Mouse (Mus musculus): ENCODE results near the gene Abcc4. TPM values are rescaled to one million over a fixed set of nuclear protein-coding genes. Genes with fewer than 3 reads are reported as not detected.
A peak's percentile ranks its signal among the peaks of the same experiment; 100 is the strongest.

The Abcc4 gene
- polyA plus RNA-seq, 1 experiment: 7.7 TPM

GRCm38 (mm10) chr14:118568116-118568673 is 137.8 kb downstream of the Abcc4 start:
- no peak overlapping the region for H3K27ac ChIP-seq (ENCODE audit: control insufficient read depth, insufficient read depth, low read depth, low read length, poor library complexity)
- H3K4me3 ChIP-seq (replicated peaks; ENCODE audit: control insufficient read depth, low read depth, low read length): no peak overlapping the region
- TF ChIP-seq CTCF (IDR thresholded peaks at IDR 0.05; ENCODE audit: control insufficient read depth, insufficient read depth, low read length): no peak
- no peak for TF ChIP-seq POLR2A (IDR thresholded peaks at IDR 0.05; ENCODE audit: borderline replicate concordance, control insufficient read depth, low read depth, low read length)
- no peaks in the 10 kb centered on the region for H3K4me1 ChIP-seq (ENCODE audit: control insufficient read depth, insufficient read depth, low read length)
- 82% methylated on average over 17 of the region's 17 CpGs for WGBS

DNA sequence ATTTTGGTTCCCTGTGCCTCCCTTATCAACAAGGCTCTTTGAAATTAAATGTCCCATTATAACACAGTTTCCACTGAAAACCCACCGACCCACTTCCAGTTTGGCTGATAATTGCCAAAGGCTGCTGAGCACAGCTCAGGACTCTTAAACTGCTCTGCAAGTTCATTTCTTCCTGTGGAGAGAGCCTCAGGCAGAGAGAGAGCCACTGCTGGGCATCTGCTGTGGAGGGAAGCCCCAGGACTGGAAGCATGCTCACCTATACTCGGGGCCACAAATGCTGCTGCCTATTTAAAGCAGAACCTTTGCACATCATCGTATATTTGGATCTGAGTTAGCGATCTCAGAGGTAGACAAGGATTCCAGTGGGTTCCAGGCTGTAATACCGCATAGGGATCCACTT is 139.2 kb downstream of the Abcc4 start:
- WGBS: 91% methylated on average over 5 of the region's 5 CpGs
- Histone ChIP-seq H3K4me1 (ENCODE audit: control insufficient read depth, insufficient read depth, low read length) (no peaks in the 10 kb centered on the region), H3K27ac (ENCODE audit: control insufficient read depth, insufficient read depth, low read depth, low read length, poor library complexity) (no peak overlapping the region), H3K4me3 (replicated peaks; ENCODE audit: control insufficient read depth, low read depth, low read length) (no peak overlapping the region)
- no peak for TF ChIP-seq POLR2A (IDR thresholded peaks at IDR 0.05; ENCODE audit: borderline replicate concordance, control insufficient read depth, low read depth, low read length)
- TF ChIP-seq CTCF (IDR thresholded peaks at IDR 0.05; ENCODE audit: control insufficient read depth, insufficient read depth, low read length): no peak

DNA sequence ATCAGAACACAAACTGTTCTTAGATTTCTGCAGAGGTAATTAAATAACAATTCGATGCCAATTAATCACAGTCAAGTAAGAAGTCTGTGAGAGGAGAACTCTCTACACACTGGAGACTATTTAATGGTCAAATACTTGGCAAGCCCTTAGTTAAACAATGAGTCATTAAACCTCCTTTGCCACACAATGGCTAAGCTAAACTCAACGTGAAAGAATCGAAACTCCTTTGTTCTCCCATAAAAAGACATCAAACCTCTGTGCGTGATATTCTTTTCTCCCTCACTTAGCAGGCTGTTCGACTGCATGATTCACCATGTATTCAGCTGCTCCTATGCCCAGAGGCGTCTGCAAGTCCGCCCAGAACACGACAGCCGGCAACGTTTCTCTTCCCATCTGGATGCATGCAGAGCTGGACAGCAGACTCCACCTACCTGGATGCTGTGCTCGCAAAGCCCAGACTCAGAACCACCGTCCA is 139.8 kb downstream of the Abcc4 start:
- no peak for TF ChIP-seq POLR2A (IDR thresholded peaks at IDR 0.05; ENCODE audit: borderline replicate concordance, control insufficient read depth, low read depth, low read length)
- no peak for TF ChIP-seq CTCF (IDR thresholded peaks at IDR 0.05; ENCODE audit: control insufficient read depth, insufficient read depth, low read length)
- no peak overlapping the region for H3K4me3 ChIP-seq (replicated peaks; ENCODE audit: control insufficient read depth, low read depth, low read length)
- no peak overlapping the region for H3K27ac ChIP-seq (ENCODE audit: control insufficient read depth, insufficient read depth, low read depth, low read length, poor library complexity)
- WGBS: 83% methylated on average over 12 of the region's 12 CpGs
- no peaks in the 10 kb centered on the region for H3K4me1 ChIP-seq (ENCODE audit: control insufficient read depth, insufficient read depth, low read length)

GRCm38 (mm10) chr14:118565696-118566095 is 140.3 kb downstream of the Abcc4 start:
- TF ChIP-seq CTCF (IDR thresholded peaks at IDR 0.05; ENCODE audit: control insufficient read depth, insufficient read depth, low read length): no peak
- TF ChIP-seq POLR2A (IDR thresholded peaks at IDR 0.05; ENCODE audit: borderline replicate concordance, control insufficient read depth, low read depth, low read length): no peak
- no peak overlapping the region for H3K4me3 ChIP-seq (replicated peaks; ENCODE audit: control insufficient read depth, low read depth, low read length)
- WGBS: 91% methylated on average over 5 of the region's 5 CpGs
- H3K4me1 ChIP-seq (ENCODE audit: control insufficient read depth, insufficient read depth, low read length): no peaks in the 10 kb centered on the region
- H3K27ac ChIP-seq (ENCODE audit: control insufficient read depth, insufficient read depth, low read depth, low read length, poor library complexity): no peak overlapping the region

DNA sequence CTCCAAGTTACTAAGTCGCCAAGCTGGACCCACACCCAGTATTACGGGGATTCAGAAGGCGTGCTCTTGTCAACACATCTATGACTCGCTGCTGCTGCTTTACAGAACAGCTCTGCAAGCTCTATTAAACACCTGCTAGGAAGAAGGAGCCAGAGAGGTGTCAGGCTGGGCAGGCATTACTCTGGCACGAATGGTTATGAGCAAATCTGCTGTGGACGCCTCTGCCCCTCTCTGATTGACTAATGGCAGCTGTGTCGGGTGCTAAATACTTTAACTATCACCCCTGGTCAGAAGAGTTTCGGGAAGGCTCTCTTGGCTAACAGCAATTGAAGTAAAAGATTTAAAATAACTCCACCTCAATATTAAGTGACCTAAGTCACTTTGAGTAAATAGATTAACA is 142.4 kb downstream of the Abcc4 start:
- H3K4me1 ChIP-seq (ENCODE audit: control insufficient read depth, insufficient read depth, low read length): no peaks in the 10 kb centered on the region
- no peak overlapping the region for H3K27ac ChIP-seq (ENCODE audit: control insufficient read depth, insufficient read depth, low read depth, low read length, poor library complexity)
- TF ChIP-seq CTCF (IDR thresholded peaks at IDR 0.05; ENCODE audit: control insufficient read depth, insufficient read depth, low read length) (no peak), POLR2A (IDR thresholded peaks at IDR 0.05; ENCODE audit: borderline replicate concordance, control insufficient read depth, low read depth, low read length) (no peak)
- no peak overlapping the region for H3K4me3 ChIP-seq (replicated peaks; ENCODE audit: control insufficient read depth, low read depth, low read length)
- 87% methylated on average over 8 of the region's 8 CpGs for WGBS

- Histone ChIP-seq H3K27ac (ENCODE audit: control insufficient read depth, insufficient read depth, low read depth, low read length, poor library complexity) (no peak overlapping the region), H3K4me1 (ENCODE audit: control insufficient read depth, insufficient read depth, low read length) (no peaks in the 10 kb centered on the region), H3K4me3 (replicated peaks; ENCODE audit: control insufficient read depth, low read depth, low read length) (no peak overlapping the region)
- WGBS: 90% methylated on average over 20 of the region's 20 CpGs
- TF ChIP-seq CTCF (IDR thresholded peaks at IDR 0.05; ENCODE audit: control insufficient read depth, insufficient read depth, low read length) (no peak), POLR2A (IDR thresholded peaks at IDR 0.05; ENCODE audit: borderline replicate concordance, control insufficient read depth, low read depth, low read length) (no peak)
Measured at GRCm38 (mm10) chr14:118552901-118553475, 153.0 kb downstream of the Abcc4 start.

- TF ChIP-seq CTCF (IDR thresholded peaks at IDR 0.05; ENCODE audit: control insufficient read depth, insufficient read depth, low read length): no peak
- TF ChIP-seq POLR2A (IDR thresholded peaks at IDR 0.05; ENCODE audit: borderline replicate concordance, control insufficient read depth, low read depth, low read length): no peak
- WGBS: 69% methylated on average over 5 of the region's 5 CpGs
- Histone ChIP-seq H3K27ac (ENCODE audit: control insufficient read depth, insufficient read depth, low read depth, low read length, poor library complexity) (no peak overlapping the region), H3K4me1 (ENCODE audit: control insufficient read depth, insufficient read depth, low read length) (no peaks in the 10 kb centered on the region), H3K4me3 (replicated peaks; ENCODE audit: control insufficient read depth, low read depth, low read length) (no peak overlapping the region)
Measured at GRCm38 (mm10) chr14:118552390-118552789, 153.6 kb downstream of the Abcc4 start.

DNA sequence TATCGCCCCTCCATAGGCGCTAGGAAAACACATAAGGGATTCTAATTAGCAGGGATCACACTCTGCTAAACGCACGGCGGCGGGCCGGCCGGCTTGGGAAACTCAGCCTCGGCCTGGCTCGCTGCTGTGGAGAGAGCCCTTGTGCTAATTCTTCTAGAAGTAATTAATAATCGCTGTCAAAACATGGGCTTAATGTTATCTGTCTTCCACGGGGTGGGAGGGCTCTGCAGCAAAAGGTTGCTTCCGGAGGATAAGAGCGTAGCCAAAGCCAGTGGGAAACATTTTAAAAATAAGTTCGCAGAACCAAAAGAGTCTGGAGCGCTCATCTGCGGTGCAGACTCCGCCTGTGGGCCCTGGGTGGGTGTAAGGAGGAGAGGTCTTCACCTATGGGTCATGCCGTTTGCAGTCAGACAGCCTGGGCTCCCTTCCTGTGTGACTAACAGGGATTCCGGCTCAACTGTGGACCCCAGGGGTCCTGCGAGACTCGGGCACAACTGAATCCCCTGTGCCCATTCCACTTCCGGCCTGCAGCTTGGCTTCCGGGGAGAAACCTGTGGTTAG is 154.2 kb downstream of the Abcc4 start:
- TF ChIP-seq POLR2A (IDR thresholded peaks at IDR 0.05; ENCODE audit: borderline replicate concordance, control insufficient read depth, low read depth, low read length) (0 out of 2 replicates have a peak, but pooled peaks have one; percentile 18), CTCF (IDR thresholded peaks at IDR 0.05; ENCODE audit: control insufficient read depth, insufficient read depth, low read length) (no peak)
- WGBS: 28% methylated on average over 24 of the region's 24 CpGs
- Histone ChIP-seq H3K4me1 (ENCODE audit: control insufficient read depth, insufficient read depth, low read length) (no peaks in the 10 kb centered on the region), H3K4me3 (replicated peaks; ENCODE audit: control insufficient read depth, low read depth, low read length) (no peak overlapping the region), H3K27ac (ENCODE audit: control insufficient read depth, insufficient read depth, low read depth, low read length, poor library complexity) (no peak overlapping the region; the same call in 1 of the 2 replicates)
